Mouse (Mus musculus) MEL (cell line): ENCODE measurements around the gene Olfr520.
"Not testable (repeated sequence)": the region's sequence is repeated elsewhere in the genome, so short reads cannot be mapped to it uniquely, and the experiment has no call there.

Source experiments
- CHD2 ChIP-seq: IDR thresholded peaks from 2 replicates; pipeline ENCODE4 v1.6.1; 2011; ENCODE audit warnings: low read length, improper control_type of control experiment
- CTCF ChIP-seq, 3 experiments: IDR thresholded peaks in 2 of 3; conservative IDR thresholded peaks in 1 of 3; 2 replicates each; pipeline ENCODE4 v1.5.1; 2011 to 2012; ENCODE audit warnings: low read length in 3 of 3, low read depth in 2 of 3, mild to moderate bottlenecking in 2 of 3, improper control_type of control experiment in 1 of 3, inconsistent platforms in 1 of 3, mixed read lengths in 1 of 3, moderate library complexity in 1 of 3; ENCODE audit not compliant: control insufficient read depth in 1 of 3, insufficient read depth in 1 of 3, poor library complexity in 1 of 3, severe bottlenecking in 1 of 3
- EP300 ChIP-seq, 2 experiments: IDR thresholded peaks; 2 replicates each; pipeline ENCODE4 v1.6.1; 2011; ENCODE audit warnings: improper control_type of control experiment in 2 of 2, low read length in 2 of 2, low read depth in 1 of 2, mild to moderate bottlenecking in 1 of 2
- GATA1 ChIP-seq: IDR thresholded peaks from 2 replicates; pipeline ENCODE4 v1.6.1; 2011; ENCODE audit warnings: low read depth, low read length, improper control_type of control experiment
- MAX ChIP-seq: IDR thresholded peaks from 2 replicates; pipeline ENCODE4 v1.6.1; 2011; ENCODE audit warnings: low read length, improper control_type of control experiment
- NELFE ChIP-seq: IDR thresholded peaks from 2 replicates; pipeline ENCODE4 v1.6.1; 2011; ENCODE audit warnings: low read depth, low read length, improper control_type of control experiment
- POLR2A ChIP-seq, 2 experiments: IDR thresholded peaks; 2 replicates each; pipeline ENCODE4 v1.6.1; 2011 to 2012; ENCODE audit warnings: low read length in 2 of 2, mild to moderate bottlenecking in 2 of 2, control low read depth in 1 of 2, improper control_type of control experiment in 1 of 2, low read depth in 1 of 2, moderate library complexity in 1 of 2; ENCODE audit not compliant: control insufficient read depth in 1 of 2, insufficient read depth in 1 of 2, poor library complexity in 1 of 2
- SIN3A ChIP-seq: IDR thresholded peaks from 2 replicates; pipeline ENCODE4 v1.6.1; 2012; ENCODE audit warnings: low read length, improper control_type of control experiment, inconsistent platforms
- TAL1 ChIP-seq: IDR thresholded peaks from 2 replicates; pipeline ENCODE4 v1.6.1; 2012; ENCODE audit warnings: mild to moderate bottlenecking, inconsistent platforms, low read length, moderate library complexity, mixed read lengths
- UBTF ChIP-seq: IDR thresholded peaks from 2 replicates; pipeline ENCODE4 v1.6.1; 2012; ENCODE audit warnings: low read depth, mild to moderate bottlenecking, inconsistent platforms, low read length, improper control_type of control experiment, moderate library complexity, borderline replicate concordance; ENCODE audit not compliant: insufficient read depth
- USF1 ChIP-seq: IDR thresholded peaks from 2 replicates; pipeline ENCODE4 v1.6.1; 2014; ENCODE audit warnings: low read depth, mild to moderate bottlenecking, inconsistent platforms, low read length, improper control_type of control experiment, moderate library complexity
- ZMIZ1 ChIP-seq: IDR thresholded peaks from 2 replicates; pipeline ENCODE4 v1.6.1; 2012; ENCODE audit warnings: low read depth, mild to moderate bottlenecking, inconsistent platforms, low read length, improper control_type of control experiment, moderate library complexity
- ZNF384 ChIP-seq: IDR thresholded peaks from 2 replicates; pipeline ENCODE4 v1.6.1; 2012; ENCODE audit warnings: low read depth, mild to moderate bottlenecking, inconsistent platforms, low read length, improper control_type of control experiment

DNA sequence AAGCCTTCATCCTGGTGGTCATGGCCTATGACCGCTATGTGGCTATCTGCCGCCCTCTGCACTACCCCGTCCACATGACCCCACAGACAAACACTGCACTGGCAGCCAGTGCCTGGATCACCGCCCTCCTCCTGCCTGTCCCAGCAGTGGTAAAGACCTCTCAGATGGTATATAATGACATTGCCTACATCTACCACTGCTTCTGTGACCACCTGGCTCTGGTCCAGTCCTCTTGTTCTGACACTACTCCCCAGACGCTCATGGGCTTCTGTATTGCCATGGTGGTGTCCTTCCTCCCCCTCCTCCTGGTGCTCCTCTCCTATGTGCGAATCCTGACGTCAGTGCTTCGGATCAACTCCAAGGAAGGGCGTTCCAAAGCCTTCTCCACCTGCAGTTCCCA is 5.4 kb downstream of the Olfr520 start:
- TF ChIP-seq POLR2A (IDR thresholded peaks at IDR 0.05; ENCODE audit: control insufficient read depth in 1 of 2, insufficient read depth in 1 of 2, low read depth in 1 of 2, low read length in 2 of 2, poor library complexity in 1 of 2); CTCF (IDR thresholded peaks at IDR 0.05 in 2 of 3, conservative IDR thresholded peaks at IDR 0.05 in 1 of 3; ENCODE audit: control insufficient read depth in 1 of 3, insufficient read depth in 1 of 3, low read depth in 2 of 3, low read length in 3 of 3, poor library complexity in 1 of 3, severe bottlenecking in 1 of 3); USF1; SIN3A; GATA1; UBTF; ZNF384; EP300 (IDR thresholded peaks at IDR 0.05; ENCODE audit: low read depth in 1 of 2, low read length in 2 of 2); ZMIZ1; TAL1; CHD2; NELFE; MAX: not testable (repeated sequence)
